Mouse (Mus musculus) embryonic stem cell, embryonic (primary cell): ENCODE results near the gene Dstn.

Experiments
- CTCF ChIA-PET, 4 experiments: fragments of 300-600 bp in 2 of 4; fragments of 350-600 bp in 2 of 4; sonication (Branson Sonifier 250); formaldehyde crosslinking; loops; one replicate each; lab custom pipeline; 2022; ENCODE audit warnings: inconsistent platforms in 2 of 4; lab: Charles Lee
- POLR2A ChIA-PET, 4 experiments: fragments of 300-600 bp in 2 of 4; fragments of 350-600 bp in 2 of 4; sonication (Branson Sonifier 250); formaldehyde crosslinking; loops; one replicate each; lab custom pipeline; 2022; ENCODE audit warnings: antibody characterized with exemption in 4 of 4, inconsistent platforms in 1 of 4; lab: Charles Lee

Dstn gene

DNA sequence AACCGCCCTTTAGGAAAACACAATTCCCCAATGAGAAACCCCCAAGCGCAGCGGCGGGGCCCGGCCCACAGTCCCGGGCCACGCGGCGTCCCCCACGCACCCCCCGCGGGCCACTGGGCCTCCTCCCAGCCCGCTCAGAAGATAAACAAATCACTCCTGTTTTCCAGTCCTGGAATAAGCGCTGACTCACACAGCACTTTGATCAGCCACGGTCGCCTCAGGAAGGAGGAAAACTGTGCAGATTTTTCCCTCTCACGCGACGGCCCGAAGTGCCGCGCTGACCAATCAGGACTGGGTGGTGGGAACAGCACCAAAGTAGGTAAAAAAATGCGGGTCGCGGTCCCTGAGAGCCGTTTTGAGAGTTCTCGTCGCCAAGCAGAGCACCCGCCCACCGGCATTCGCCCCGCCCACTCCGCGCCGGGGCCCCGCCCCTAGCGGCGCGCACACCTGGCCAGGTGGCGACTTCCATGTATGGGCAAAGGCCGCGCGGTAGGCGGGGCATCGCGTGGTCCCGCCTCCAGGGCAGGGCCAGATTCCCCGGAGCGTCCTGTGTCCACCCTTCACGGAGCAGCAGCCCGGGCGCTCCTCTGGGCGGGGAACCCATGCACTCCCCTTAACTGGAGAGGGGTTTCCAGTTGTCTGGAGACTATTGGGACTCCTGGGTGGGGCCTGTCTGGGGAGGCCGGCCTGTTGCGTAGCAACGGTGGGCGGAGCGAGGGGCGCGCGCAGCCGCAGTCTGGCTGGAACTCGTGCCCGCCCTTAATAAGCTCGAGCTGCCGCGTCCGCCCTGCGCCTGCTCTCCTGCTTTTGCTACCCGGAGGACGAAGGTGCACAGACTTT, at the start of gene Dstn:
Dstn (plus strand) TSS at position 561 of the 840 bp plus-strand sequence.
- ChIA-PET POLR2A (interaction anchor here (0.5 to 14.0 kb wide), 112 partner anchors 8 to 679 kb away, joined by 3 to 206 read pairs (median 4); partner anchors contain the start of genes Bfsp1 (in 3 of the 4), Rrbp1 (in 3 of the 4), Kat14 (in 2 of the 4) and Mgme1 (in 2 of the 4)), CTCF (interaction anchor here in 2 of 4 experiments (1.3 to 1.4 kb wide), 3 partner anchors 11 to 96 kb away, joined by 4 to 5 read pairs (median 4); partner anchors contain the start of gene Rrbp1 (in 1 of the 2))

DNA sequence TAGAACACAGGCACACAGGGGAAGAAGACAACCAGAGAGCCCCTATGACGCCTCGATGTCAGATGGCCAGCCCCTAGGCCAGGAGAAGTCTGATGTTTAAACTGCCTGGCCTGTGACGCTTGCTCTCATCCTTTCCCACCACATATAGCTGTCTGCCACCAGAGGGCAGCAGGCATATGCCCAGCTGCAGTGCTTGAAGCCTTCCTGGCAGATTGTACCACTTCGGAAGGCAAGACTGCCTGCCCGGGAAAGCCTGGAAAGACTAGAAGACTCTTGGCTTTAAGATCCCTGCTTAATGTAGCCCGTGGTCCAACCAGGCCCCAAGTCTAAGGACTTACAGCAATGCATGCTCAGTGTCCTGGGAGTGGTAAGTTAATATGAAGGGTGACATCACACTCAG, 47.8 kb upstream of the Dstn start:
- ChIA-PET CTCF (interaction anchor here (0.5 to 1.3 kb wide), 11 partner anchors 9 to 348 kb away, joined by 3 to 6 read pairs (median 4); no protein-coding TSS in a partner anchor), POLR2A (interaction anchor here in 3 of 4 experiments (0.5 to 2.0 kb wide), 8 partner anchors 13 to 404 kb away, joined by 3 to 8 read pairs (median 4); partner anchors contain the start of gene Dstn (in 3 of the 3))

DNA sequence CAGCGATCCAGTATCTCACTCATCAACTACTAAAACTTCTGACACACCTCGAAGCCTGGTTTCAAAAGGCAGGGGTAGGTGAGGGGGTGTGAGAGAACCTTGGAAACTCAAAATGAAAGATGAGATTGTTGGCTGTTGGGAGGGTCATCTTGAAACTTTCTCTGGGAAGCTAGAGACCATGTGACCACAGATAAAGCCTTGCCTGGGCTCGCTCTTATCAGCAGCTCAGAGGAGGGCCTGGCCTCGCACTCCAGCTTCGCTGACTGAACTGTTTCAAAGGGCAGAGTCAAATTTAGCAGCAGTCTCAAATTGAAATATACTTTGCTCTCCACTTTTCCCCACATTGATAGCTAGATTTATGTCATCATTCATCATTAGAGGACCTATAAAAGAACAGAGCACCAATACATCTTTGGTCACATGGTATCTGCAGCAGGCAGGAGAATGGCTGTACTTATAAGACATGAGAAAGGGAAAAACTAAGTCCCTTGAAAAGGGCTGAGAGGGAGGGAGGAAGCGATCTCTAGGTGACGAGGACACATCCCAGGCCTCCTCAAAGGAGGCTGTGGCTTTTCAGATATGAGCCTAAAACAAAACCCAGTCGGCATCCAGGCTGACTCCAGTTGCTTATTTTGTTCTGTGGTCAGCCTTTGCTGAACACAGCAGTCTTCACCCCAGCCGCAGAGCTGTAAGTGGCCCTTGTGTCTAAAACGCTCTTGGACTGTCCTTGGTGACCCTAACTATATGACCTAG, 44.0 kb upstream of the Dstn start:
- ChIA-PET POLR2A (interaction anchor here in 3 of 4 experiments (0.5 to 1.7 kb wide), 6 partner anchors 11 to 265 kb away, joined by 3 to 7 read pairs (median 4); partner anchors contain the start of gene Dstn (in 1 of the 3)), CTCF (interaction anchor here in 3 of 4 experiments (0.5 to 1.2 kb wide), 3 partner anchors 110 to 728 kb away, joined by 3 read pairs; partner anchors contain the start of gene Dtd1 (in 1 of the 3))

DNA sequence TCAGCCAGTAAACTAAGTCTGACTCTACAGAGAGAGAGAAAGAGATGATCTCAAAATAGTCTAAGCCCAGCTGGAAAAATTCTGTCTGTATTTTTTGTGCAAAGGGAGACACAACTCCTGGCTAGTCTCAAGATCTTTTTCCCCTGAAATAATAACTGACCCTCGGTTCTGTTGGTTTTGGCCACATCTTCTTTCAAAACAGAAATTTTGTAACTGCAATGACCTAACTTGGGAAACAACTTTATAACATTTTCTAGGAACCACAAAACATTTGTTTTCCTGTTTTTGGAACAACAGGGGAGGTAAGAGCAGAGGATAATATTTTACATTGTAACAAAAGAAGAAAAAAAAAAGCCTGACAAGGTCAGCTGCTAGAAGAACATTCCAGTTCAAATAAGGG, 39.1 kb upstream of the Dstn start:
- ChIA-PET POLR2A (no interaction called here), CTCF (interaction anchor here in 1 of 4 experiments (1.1 kb wide), 1 partner anchor 8 kb away, joined by 4 read pairs; no protein-coding TSS in a partner anchor)

DNA sequence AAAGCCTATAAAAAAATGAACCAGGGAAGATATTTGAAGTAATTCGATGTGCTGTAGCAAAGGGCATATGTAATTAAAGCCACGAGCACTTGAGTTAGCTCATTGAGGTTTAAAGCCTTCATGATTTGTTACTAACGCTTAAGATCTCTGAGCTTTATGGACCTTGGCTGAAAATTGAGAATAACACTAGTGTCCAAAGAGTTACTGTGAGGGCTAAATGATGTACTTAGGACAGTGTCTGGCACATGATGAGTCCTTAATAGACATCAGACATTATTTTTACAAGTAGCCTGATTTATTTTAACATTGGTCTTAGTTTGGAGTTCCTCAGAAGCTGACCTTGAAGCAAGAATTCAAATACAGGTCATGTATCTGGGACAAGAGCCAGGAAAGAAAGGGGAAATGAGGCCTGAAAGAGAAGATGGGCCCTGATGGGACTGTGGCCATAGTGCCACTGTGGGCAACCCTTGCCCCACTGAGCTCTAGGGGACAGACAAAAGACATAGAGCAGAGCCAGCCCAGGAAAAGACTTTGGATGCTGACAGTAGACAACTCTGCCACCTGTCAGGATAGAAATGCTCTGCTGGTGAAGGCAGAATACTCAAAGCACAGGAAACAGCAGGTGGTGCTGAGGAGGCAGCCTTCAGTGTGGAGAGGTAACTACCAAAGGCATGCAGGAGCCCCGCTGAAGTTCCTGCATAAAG, 38.0 kb upstream of the Dstn start:
- ChIA-PET CTCF (interaction anchor here in 1 of 4 experiments (1.1 kb wide), 1 partner anchor 9 kb away, joined by 4 read pairs; no protein-coding TSS in a partner anchor), POLR2A (interaction anchor here in 3 of 4 experiments (0.6 to 0.9 kb wide), 3 partner anchors 32 to 84 kb away, joined by 3 to 6 read pairs (median 3); no protein-coding TSS in a partner anchor)

DNA sequence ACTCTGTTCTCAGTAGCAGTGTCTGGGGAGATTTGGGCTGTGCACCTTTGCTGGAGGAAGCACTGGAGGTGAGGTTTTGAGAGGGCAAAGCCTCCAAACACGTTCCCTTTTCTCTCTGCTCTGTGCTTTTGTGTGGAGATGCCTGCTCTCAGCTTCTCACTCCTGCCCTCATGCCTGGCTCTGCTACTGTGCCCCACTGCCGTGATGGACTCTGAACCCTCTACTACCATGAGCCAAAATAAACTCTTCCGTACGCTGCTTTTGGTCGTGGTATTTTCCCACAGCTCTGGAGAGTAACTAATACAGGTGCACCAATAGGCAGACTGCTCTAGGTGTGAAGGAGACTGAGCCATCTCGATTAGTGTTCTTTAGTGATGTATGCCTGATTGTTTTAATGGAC, 35.8 kb upstream of the Dstn start:
- ChIA-PET CTCF (no interaction called here), POLR2A (interaction anchor here in 1 of 4 experiments (0.8 to 1.0 kb wide), 2 partner anchors 12 to 368 kb away, joined by 3 to 4 read pairs; no protein-coding TSS in a partner anchor)

DNA sequence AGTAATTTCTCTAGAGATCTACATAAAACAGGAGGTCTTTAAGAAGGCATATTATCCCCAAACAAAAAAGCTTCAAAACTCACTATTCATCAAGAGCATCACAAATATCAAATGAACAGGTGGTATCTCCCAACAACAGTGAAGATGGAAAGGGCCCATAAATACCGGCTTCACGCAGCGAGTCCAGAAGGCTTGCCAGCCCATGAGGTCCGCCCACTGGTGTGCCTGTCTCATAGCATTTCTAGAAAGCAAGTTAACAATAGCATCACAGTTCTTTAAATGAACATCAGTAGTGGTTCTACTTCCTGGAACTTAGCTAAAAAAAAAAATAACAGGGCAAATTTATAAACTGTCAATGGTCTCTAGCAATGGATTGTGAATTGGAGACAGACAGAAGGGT, 33.1 kb upstream of the Dstn start:
- ChIA-PET POLR2A (interaction anchor here in 2 of 4 experiments (1.6 to 2.5 kb wide), 2 partner anchors 11 to 33 kb away, joined by 7 read pairs; partner anchors contain the start of gene Dstn (in 1 of the 2)), CTCF (no interaction called here)

DNA sequence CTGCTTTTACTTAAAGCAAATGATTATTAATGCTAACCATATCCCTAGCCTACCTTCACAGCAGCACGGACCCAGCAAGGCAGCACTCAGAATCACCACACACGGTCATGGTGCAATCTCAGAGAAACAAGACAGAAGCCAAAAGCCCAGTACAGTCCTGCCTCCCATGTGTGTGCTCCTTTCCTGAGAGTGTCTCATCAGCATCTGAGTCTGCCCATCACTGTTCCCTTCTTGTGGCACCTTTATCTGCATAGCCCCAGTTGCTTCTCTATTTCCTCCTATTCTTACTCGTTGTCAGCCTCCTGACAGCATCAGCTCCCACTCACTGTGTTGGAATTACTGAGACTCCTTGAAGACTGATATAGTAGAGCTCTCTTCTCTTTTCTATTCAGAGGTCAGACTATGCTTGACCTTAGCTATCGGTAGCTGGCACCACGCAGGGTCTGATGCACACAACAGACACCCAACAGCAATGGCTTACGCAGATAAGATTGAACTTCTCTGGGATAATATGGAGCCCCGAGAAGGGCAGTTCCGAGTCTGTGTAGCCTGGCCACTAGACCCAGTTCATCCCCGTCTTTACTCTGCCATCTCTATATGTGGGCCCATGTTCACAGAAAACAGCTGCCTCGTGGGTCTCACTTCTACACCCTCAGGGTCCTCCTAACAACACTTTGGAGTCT, 32.4 kb upstream of the Dstn start:
- POLR2A ChIA-PET: interaction anchor here in 2 of 4 experiments (1.6 to 2.5 kb wide), 2 partner anchors 11 to 33 kb away, joined by 7 read pairs; partner anchors contain the start of gene Dstn (in 1 of the 2)
- CTCF ChIA-PET: no interaction called here

DNA sequence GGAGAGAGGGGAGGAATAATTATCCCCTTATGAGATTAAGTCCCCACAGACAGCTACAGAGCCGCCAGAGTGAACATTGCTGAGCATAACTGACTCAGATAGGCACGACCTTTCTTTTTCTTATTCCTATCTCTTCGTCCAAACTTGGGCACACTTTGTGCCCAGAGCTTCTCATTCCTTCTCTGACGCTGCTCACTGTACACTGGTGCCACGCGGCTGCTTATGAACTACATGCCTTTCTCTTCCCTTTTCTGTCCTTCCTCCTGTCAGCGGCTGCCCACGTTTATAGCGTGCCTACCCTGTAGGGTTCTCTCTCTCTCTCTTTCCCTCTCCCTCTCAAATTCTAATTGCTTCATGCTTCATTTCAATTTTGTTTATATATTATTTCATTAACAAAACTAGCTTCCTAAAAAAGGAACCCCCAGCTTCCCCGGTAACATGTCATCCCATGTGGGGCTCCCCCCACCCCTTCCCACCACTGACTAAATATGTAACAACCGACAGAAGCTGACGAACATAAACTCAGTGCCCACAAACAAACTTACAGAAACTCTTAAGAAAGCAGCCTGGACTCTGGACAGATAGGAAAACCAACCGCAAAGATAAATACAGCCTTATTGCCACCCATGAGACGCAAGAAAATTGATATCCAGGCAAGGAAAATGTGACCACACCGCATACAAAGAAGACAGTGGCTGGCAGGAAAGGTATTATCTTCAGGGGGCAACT, 25.8 kb upstream of the Dstn start:
- ChIA-PET POLR2A (interaction anchor here in 2 of 4 experiments (0.5 to 3.6 kb wide), 13 partner anchors 11 to 869 kb away, joined by 3 to 16 read pairs (median 3); partner anchors contain the start of genes Dstn (in 2 of the 2) and Bfsp1 (in 1 of the 2)), CTCF (no interaction called here)

DNA sequence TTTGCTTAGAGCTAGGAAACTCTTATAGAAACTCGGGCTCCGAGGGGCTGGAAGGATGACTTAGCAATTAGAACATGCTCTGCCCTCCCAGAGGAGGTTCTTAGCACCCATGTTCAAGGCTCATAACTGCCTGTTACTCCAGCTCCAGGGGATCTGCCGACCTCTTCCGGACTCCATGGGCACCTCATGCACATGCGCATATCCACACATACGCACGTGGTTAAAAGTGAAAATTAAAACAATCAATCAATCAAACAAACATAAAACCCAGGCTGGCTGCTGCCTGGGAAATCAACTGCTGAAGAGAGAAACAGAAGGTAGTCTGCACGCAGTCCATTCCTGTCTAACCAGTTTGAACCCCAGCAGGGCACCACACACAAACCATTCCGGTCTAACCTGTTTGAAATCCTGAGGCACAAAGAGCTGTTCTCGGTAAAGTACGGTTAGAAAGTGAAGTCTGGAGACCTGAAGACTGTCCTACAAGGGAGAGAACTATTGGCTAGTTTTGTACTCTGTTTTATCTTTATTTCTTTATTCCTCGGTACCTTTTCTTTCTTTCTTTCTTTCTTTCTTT, 25.2 kb upstream of the Dstn start:
- POLR2A ChIA-PET: interaction anchor here in 2 of 4 experiments (0.6 to 3.6 kb wide), 15 partner anchors 10 to 868 kb away, joined by 3 to 16 read pairs (median 3); partner anchors contain the start of genes Dstn (in 2 of the 2), Bfsp1 (in 1 of the 2) and Rrbp1 (in 1 of the 2)
- CTCF ChIA-PET: interaction anchor here in 1 of 4 experiments (0.7 kb wide), 1 partner anchor 14 kb away, joined by 3 read pairs; no protein-coding TSS in a partner anchor

DNA sequence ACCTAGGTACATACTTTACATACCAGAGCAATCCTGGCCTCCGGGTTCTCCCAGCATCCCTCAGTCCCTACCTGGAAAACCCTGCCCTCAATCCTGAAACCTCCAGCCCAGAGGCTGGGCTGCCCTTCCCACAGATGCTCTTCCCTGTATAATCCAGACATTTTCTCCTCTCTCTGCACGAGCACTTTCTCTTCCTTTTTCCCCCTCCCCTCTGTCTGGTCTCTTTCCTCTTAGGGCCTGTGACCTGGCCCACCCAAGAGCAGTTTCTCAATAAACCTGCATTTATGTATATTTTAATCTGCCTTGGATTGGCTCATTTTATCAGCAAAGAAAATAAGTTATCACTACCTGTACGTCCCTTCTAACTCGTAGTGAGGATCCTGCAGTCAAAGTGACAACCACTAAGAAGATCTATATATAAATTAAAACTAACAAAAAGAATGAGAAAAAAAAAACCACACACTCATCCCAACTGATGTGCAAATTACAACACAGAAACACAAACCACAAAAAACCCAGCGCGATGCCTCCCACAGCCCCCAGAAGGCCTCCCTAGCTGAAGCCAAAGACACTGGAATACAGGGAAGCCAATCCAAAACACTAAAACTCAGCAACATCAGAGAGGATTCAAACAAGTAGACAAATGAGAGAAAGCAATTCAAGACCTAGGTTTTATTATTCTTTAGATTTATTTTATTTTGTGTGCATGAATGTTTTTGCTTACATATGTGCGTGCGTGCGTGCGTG, 23.6 kb upstream of the Dstn start:
- POLR2A ChIA-PET: interaction anchor here in 2 of 4 experiments (1.2 to 3.6 kb wide), 3 partner anchors 24 kb away, joined by 4 to 16 read pairs (median 6); partner anchors contain the start of gene Dstn (in 2 of the 2)
- CTCF ChIA-PET: no interaction called here

DNA sequence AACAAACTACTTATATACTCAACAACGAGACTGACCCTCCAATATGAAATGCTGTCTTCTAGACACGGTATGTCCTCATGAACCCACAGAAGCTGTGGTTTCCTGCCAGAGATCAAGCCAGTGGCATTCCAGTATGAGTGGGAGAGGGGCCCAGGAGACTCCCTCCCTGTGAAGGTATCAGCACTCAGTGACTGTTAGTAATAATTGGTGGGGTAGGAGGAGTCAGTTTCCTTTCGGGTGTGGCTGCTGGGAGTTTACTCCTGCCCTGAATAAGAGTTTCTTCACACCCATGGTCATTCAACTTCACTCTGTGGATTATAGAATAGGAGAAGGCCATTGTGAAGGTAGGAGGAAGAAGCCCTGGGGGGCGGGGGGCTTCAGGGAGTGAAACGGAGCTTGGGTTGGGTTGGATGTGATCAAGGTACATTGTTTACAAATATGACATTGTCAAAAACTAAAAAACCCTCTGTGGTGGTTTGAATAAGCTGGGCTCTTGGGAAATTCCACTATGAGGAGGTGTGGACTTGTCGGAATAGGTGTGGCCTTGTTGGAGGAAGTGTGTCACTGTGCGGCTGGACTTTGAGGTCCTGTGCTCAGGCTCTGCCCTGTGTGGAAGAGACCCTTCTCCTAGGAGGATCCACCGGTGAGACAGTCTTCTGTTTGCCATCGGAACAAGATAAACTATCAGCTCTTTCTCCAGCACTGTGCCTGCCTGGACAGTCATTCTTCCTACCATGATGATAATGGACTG, 15.5 kb upstream of the Dstn start:
- ChIA-PET CTCF (interaction anchor here in 1 of 4 experiments (0.7 kb wide), 1 partner anchor 32 kb away, joined by 4 read pairs; no protein-coding TSS in a partner anchor), POLR2A (interaction anchor here in 3 of 4 experiments (0.5 to 1.0 kb wide), 4 partner anchors 10 to 47 kb away, joined by 3 to 8 read pairs (median 4); partner anchors contain the start of gene Dstn (in 1 of the 3))

DNA sequence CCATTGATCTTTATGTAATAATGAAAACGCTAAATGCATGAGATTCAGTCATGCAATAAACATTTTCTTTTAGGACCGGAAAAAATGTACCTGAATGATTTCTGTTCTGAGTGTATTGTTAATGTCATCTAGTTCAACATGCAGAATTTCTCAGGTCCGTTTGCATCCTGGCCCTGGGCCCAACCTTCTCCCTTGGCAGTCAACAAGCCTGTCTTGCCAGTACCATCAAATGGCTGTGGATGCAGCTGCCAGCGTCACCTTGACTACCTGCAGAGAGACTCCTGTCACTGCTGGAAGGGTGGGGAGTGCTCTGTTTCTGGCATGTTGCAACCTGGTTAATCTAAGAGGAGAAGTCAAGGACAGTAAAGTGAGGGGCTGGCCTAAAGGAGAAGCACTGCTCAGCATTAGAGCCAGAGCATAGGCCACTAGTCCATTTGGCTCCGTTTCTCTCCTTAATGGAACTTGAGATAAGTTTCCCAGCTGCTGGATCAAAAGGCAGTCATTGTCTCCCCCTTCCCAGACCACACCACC, 14.2 kb upstream of the Dstn start:
- POLR2A ChIA-PET: interaction anchor here in 2 of 4 experiments (0.7 to 2.1 kb wide), 2 partner anchors 15 to 26 kb away, joined by 3 to 8 read pairs; partner anchors contain the start of gene Dstn (in 1 of the 2)
- CTCF ChIA-PET: no interaction called here
